Comparison of ENCODE assay signal across 8 mouse cellular contexts in genomic region chr14:25694569-25694897, GRCm38 (mm10). TPM values are rescaled to one million over a fixed set of nuclear protein-coding genes. Genes with fewer than 3 reads are reported as not detected.
A peak's percentile ranks its signal among the peaks of the same experiment; 100 is the strongest.
DNase-seq lines count a peak whose midpoint lies in the region; ATAC-seq and TF ChIP-seq lines count a peak whose summit lies in the region.

No protein-coding gene starts in this region.

- peak; percentile 35 for DNase-seq in NIH3T3 (ENCODE audit: low read depth)
- peak; percentile 64 for DNase-seq in kidney, postnatal 14 days
- no peak for DNase-seq in midbrain, embryonic 11.5 days (ENCODE audit: low spot score, missing footprints)
- no peak for DNase-seq in ovary, postnatal 36 days (ENCODE audit: low spot score)
- DNase-seq in left cerebral cortex, adult 11 months (ENCODE audit: low spot score), result no peak
- no peak for DNase-seq in spleen, postnatal 14 days (ENCODE audit: low spot score in 2 of 2)

- ATAC-seq in forebrain, embryonic 16.5 days, result no peak; the same call in 1 of the 2 replicates
- ATAC-seq in midbrain, embryonic 11.5 days (ENCODE audit: low FRiP score), result no peak; the same call in 1 of the 2 replicates

- no peak overlapping the region for H3K27ac ChIP-seq in forebrain, embryonic 16.5 days (ENCODE audit: low read length)
- no peak overlapping the region for H3K27ac ChIP-seq in midbrain, embryonic 11.5 days (ENCODE audit: low read depth, low read length)

- peaks cover 64% of the 10 kb centered on the region for H3K4me1 ChIP-seq in E14TG2a.4 (replicated peaks; ENCODE audit: low read depth, low read length)
- peaks cover 23% of the 10 kb centered on the region for H3K4me1 ChIP-seq in forebrain, embryonic 16.5 days (replicated peaks; ENCODE audit: control insufficient read depth, insufficient read depth, low read length)
- H3K4me1 ChIP-seq in midbrain, embryonic 11.5 days (ENCODE audit: control insufficient read depth, insufficient read depth, low read length), result peaks cover 15% of the 10 kb centered on the region

- H3K9ac ChIP-seq in forebrain, embryonic 16.5 days (replicated peaks; ENCODE audit: low read depth, low read length), result peak overlapping the region; percentile 93
- peak overlapping the region; percentile 85 for H3K9ac ChIP-seq in midbrain, embryonic 11.5 days (ENCODE audit: low read length)

- 2% methylated on average over 10 of the region's 10 CpGs for WGBS in forebrain, embryonic 16.5 days
- 2% methylated on average over 10 of the region's 10 CpGs for WGBS in midbrain, embryonic 11.5 days

- H3K36me3 ChIP-seq in E14TG2a.4 (ENCODE audit: insufficient read depth, low read length), result peaks cover 44% of the 10 kb centered on the region
- H3K36me3 ChIP-seq in forebrain, embryonic 16.5 days (ENCODE audit: control insufficient read depth, insufficient read depth), result peaks cover 7% of the 10 kb centered on the region; the same call in 1 of the 2 replicates
- H3K36me3 ChIP-seq in midbrain, embryonic 11.5 days (ENCODE audit: control insufficient read depth, insufficient read depth, low read length), result peaks cover 6% of the 10 kb centered on the region; the same call in 1 of the 2 replicates

- H3K4me3 ChIP-seq in E14TG2a.4 (replicated peaks; ENCODE audit: low read length), result peak overlapping the region; percentile 94
- H3K4me3 ChIP-seq in forebrain, embryonic 16.5 days (replicated peaks; ENCODE audit: low read length), result peak overlapping the region; percentile 85
- peak overlapping the region; percentile 83 for H3K4me3 ChIP-seq in midbrain, embryonic 11.5 days (ENCODE audit: low read depth, low read length)

- peak overlapping the region; percentile 97 for H3K4me2 ChIP-seq in forebrain, embryonic 16.5 days (ENCODE audit: low read length)
- peak overlapping the region; percentile 91 for H3K4me2 ChIP-seq in midbrain, embryonic 11.5 days

- H3K9me3 ChIP-seq in E14TG2a.4 (ENCODE audit: low read length), result no peaks in the 10 kb centered on the region
- H3K9me3 ChIP-seq in forebrain, embryonic 16.5 days (ENCODE audit: control insufficient read depth, low read length), result no peaks in the 10 kb centered on the region
- H3K9me3 ChIP-seq in midbrain, embryonic 11.5 days (ENCODE audit: control insufficient read depth, low read length), result no peaks in the 10 kb centered on the region

- TF ChIP-seq CTCF in E14TG2a.4 (conservative IDR thresholded peaks at IDR 0.05; ENCODE audit: low read length), result no peak

- H3K27me3 ChIP-seq in E14TG2a.4 (ENCODE audit: insufficient read depth, low read length), result peaks cover 12% of the 10 kb centered on the region; the same call in 1 of the 2 replicates
- H3K27me3 ChIP-seq in forebrain, embryonic 16.5 days (replicated peaks; ENCODE audit: control insufficient read depth, insufficient read depth, low read length), result no peaks in the 10 kb centered on the region
- H3K27me3 ChIP-seq in midbrain, embryonic 11.5 days (ENCODE audit: control insufficient read depth, insufficient read depth, low read length), result no peaks in the 10 kb centered on the region

RNA-seq across cellular contexts. Expression of gene Ppif, which starts 0.6 kb away (rescaled TPM):
- polyA plus RNA-seq in forebrain, embryonic 16.5 days (2015; fragmentation: Nextera tagmentation; extraction: Ambion mirVana), result 24.1 and 26.3 TPM in 2 replicates
- polyA plus RNA-seq in midbrain, embryonic 11.5 days (2014; fragmentation: Nextera tagmentation; extraction: Ambion mirVana), result 36.2 and 37.4 TPM in 2 replicates

Comparison
In these comparisons a context has a peak if more than half of its experiments do, and no peak if none do; other contexts are left out.
1. DNase-seq: peak in NIH3T3 (single experiment) and kidney, postnatal 14 days (single experiment); none in midbrain, embryonic 11.5 days (single experiment), ovary, postnatal 36 days (single experiment), left cerebral cortex, adult 11 months (single experiment) and spleen, postnatal 14 days (0 of 2).
2. Peak in every context shown above with its lines, with median percentiles within 50 percentile points of each other: H3K4me3 ChIP-seq.